Mouse (Mus musculus) mature B cell (primary cell): ENCODE measurements around the gene Gemin6.
"Not testable (repeated sequence)": the region's sequence is repeated elsewhere in the genome, so short reads cannot be mapped to it uniquely, and the experiment has no call there.

Source experiments
- in situ Hi-C: fragments of 300-500 bp; cut with MboI; formaldehyde crosslinking; loops from 2 replicates; pipeline ENCODE4 v1.14.3; 2019

Gemin6 gene

DNA sequence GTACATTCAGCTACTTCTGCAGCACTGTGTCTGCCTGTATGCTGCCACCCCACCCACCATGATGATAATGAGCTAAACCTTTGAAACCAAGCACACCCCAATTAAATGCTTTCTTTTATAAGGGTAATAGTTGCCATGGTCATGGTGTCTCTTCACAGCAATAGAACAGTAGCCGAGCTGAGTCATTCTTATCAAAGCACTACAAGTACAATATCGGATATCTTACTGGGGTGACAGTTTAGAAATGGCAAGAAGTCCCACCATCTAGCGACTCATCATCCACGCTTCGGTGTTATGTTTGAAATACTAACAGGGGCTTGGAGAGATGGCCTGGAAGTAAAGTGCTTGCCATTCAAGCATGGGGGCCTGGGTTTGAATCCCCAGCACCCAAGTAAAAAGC is 9.6 kb downstream of the Gemin6 start:
- in situ Hi-C loops: no loop called here

DNA sequence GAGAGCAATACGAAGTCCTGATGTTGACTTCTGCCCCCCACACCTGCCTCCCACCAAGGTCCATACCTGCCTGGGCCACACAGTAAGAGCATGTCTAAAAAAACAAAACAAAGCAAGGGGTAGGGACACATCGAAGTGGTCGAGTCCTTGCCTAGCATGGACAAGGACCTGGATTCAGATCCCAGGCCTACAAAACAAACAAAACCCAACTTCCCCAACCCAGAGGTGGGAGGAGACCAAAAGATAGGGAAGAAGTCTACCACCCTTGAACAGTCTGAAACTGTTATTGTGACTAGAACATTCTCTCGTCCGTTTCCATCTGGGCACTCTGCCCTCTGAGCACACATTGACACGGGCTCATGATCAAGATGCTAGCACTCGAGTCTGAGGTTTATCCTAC is 10.1 kb downstream of the Gemin6 start:
- in situ Hi-C loops: no loop called here

- in situ Hi-C loops: no loop called here
Observed at GRCm38 (mm10) chr17:80235477-80235876, 11.2 kb downstream of the Gemin6 start.

DNA sequence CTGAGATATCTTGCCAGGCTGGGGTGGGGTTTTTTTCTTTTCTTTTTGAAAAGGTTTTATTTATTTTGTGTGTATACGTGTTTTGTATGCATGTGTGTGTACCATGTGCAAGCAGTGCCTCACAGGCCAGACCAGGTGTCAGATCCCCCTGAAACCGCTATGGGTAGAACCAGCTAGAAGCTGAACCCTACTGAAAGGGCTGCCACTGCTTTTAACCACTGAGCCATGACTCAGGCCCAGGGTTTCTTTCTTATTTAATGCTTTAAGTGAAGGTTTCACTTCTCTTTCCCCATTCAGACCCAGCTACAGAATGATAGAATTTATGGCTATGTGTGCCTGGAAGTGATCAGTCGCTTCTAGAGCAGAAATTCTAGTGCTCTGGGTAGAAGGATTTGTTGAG is 12.6 kb downstream of the Gemin6 start:
- in situ Hi-C loops: no loop called here

GRCm38 (mm10) chr17:80237475-80237874 is 13.2 kb downstream of the Gemin6 start:
- in situ Hi-C loops: no loop called here

- in situ Hi-C loops: no loop called here
Observed at GRCm38 (mm10) chr17:80241594-80241993, 17.4 kb downstream of the Gemin6 start.

- in situ Hi-C loops: no loop called here
Observed at GRCm38 (mm10) chr17:80243116-80243515, 18.9 kb downstream of the Gemin6 start.

- in situ Hi-C loops: no loop called here
Observed at GRCm38 (mm10) chr17:80252757-80253525, 28.7 kb downstream of the Gemin6 start.

GRCm38 (mm10) chr17:80254421-80254820 is 30.2 kb downstream of the Gemin6 start:
- in situ Hi-C loops: no loop called here

GRCm38 (mm10) chr17:80255208-80255607 is 31.0 kb downstream of the Gemin6 start:
- in situ Hi-C loops: no loop called here

DNA sequence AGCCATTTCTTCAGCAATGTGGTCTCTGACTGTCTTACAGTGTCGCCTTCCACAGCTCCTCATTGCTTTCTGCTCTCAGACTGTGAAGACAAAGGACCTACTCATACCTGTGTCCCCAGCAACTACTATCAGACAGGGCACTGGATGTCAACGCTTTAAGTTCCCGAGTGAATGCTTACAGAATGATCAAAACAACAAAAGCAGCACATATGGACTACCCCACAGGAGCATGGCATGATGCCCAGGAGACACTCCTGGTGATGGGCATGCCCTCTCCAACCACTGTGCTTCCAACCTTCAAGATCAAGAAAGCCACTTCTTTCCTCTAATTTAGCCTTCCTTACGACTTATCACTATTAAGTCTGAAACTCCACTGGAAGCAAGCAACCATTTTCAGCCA is 42.8 kb downstream of the Gemin6 start:
- in situ Hi-C loops: no loop called here

DNA sequence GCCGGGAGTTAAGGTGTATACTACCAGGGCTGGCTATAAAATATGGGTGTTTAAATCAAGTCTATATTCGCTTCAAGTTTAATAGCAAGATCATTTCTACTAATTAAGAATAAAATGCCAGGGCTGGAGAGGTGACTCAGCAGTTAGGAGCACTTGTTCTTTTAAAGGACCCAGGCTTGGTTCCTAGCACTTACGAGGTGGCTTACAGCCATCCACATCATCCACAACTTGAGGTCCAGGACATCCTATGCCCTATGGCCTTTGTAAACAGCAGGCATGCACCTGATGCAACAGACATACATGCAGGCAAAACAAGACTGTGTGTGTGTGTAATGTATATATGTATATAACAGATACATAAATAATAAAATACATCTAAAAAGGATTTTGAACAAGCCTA is 43.9 kb downstream of the Gemin6 start:
- in situ Hi-C loops: no loop called here

GRCm38 (mm10) chr17:80270622-80271021 is 46.4 kb downstream of the Gemin6 start:
- in situ Hi-C loops: not testable (repeated sequence)
